Mouse (Mus musculus) kidney, embryonic 16.5 days (tissue): ENCODE data around the gene Gm20388. TPM values are rescaled to one million over a fixed set of nuclear protein-coding genes. Genes with fewer than 3 reads are reported as not detected.

Experiments
- ATAC-seq: fragments of 200-750 bp; cut with Nextera tagmentation; 2 replicates; pipeline ENCODE4 v1.8.0; 2017; ENCODE audit warnings: moderate TSS enrichment; ENCODE audit not compliant: low FRiP score, low TSS enrichment
- H3K27ac ChIP-seq: fragments of 300-500 bp; sonication (generic); 2 replicates; pipeline ENCODE4 v1.5.1; 2014; ENCODE audit warnings: low read length
- H3K27me3 ChIP-seq: fragments of 300-500 bp; sonication (generic); 2 replicates; pipeline ENCODE4 v1.6.1; 2014; ENCODE audit warnings: low read length, control low read depth, mixed read lengths; ENCODE audit not compliant: insufficient read depth
- H3K36me3 ChIP-seq: fragments of 300-500 bp; sonication (generic); 2 replicates; pipeline ENCODE4 v1.6.1; 2014; ENCODE audit warnings: low read length, control low read depth, mixed read lengths; ENCODE audit not compliant: insufficient read depth
- H3K4me1 ChIP-seq: fragments of 300-500 bp; sonication (generic); 2 replicates; pipeline ENCODE4 v1.6.1; 2014; ENCODE audit warnings: low read length, control low read depth, mixed read lengths; ENCODE audit not compliant: insufficient read depth
- H3K4me2 ChIP-seq: fragments of 300-500 bp; sonication (generic); replicated peaks from 2 replicates; pipeline ENCODE4 v1.6.1; 2014; ENCODE audit warnings: low read depth, low read length
- H3K4me3 ChIP-seq: fragments of 300-500 bp; sonication (generic); 2 replicates; pipeline ENCODE4 v1.5.1; 2014; ENCODE audit warnings: mild to moderate bottlenecking, low read length
- H3K9ac ChIP-seq: fragments of 300-500 bp; sonication (generic); replicated peaks from 2 replicates; pipeline ENCODE4 v1.6.1; 2014; ENCODE audit warnings: low read length
- H3K9me3 ChIP-seq: fragments of 300-500 bp; sonication (generic); 2 replicates; pipeline ENCODE4 v1.6.1; 2016; ENCODE audit warnings: low read length, control low read depth
- WGBS: fragments of 180-500 bp; shearing (Covaris S2); extraction: QIAGEN DNeasy Blood & Tissue Kit; methylation state at CpG from one replicate; pipeline ENCODE4 v1.1.7; 2014; 5-methylcytosine and 5-hydroxymethylcytosine counted together
- polyA plus RNA-seq: library from polyadenylated mRNA; unstranded; fragments of >200 nt; fragmentation: Nextera tagmentation; extraction: Ambion mirVana; gene quantifications from 2 replicates; pipeline ENCODE4 v1.2.1, GENCODE M21; 2015

The Gm20388 gene
- polyA plus RNA-seq, 1 experiment from 2014 or later: 7.7 TPM

DNA sequence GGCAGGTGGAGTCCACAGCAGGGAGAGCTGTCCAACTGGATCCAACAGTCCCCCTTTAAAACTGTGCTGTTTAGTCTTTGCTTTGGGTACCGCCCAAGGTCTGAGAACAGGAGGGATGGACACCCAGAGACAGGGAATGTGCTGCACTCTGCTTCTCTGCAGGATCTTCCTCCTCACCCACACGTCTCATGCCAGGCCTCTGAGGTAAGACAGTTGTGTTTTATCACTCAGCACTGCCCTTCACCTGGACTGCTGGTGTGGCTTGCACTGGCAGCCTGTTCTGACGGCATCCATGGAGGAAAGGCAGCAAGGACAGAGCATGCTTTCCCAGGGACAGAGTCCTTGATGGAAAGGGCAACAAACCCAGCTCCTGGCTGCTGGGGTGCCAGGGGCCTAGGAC is 2991.9 kb downstream of the Gm20388 start:
- 76% methylated on average over 3 of the region's 3 CpGs for WGBS
- Histone ChIP-seq H3K4me1 (0 out of 2 replicates have a peak, but pooled peaks cover 4% of the 10 kb centered on the region), H3K36me3 (peaks cover 19% of the 10 kb centered on the region), H3K27ac (no peak overlapping the region), H3K9me3 (no peaks in the 10 kb centered on the region), H3K4me2 (no peak overlapping the region), H3K9ac (no peak overlapping the region), H3K27me3 (no peaks in the 10 kb centered on the region), H3K4me3 (no peak overlapping the region)
- ATAC-seq: no peak

DNA sequence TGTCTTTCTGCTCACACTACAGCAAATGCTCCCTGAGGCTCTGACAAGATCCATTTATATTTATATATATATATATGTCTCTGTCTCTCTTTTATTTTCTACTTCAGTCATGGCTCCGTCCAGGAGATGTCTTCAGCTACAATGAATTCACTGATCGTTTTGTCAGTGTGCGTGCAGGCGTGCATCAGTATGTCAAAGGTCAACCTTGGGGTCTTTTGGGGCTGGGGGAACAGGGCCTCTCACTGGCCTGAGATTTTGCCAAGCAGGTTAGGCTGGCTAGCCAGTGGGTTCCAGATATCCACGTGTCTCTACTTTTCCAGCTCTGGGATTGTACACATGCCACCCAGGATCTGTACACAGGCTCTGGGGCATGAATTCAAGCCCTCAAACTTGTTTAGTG is 2992.4 kb downstream of the Gm20388 start:
- Histone ChIP-seq H3K9ac (no peak overlapping the region), H3K4me3 (no peak overlapping the region), H3K36me3 (peaks cover 16% of the 10 kb centered on the region), H3K27me3 (no peaks in the 10 kb centered on the region), H3K4me1 (0 out of 2 replicates have a peak, but pooled peaks cover 4% of the 10 kb centered on the region), H3K4me2 (no peak overlapping the region), H3K27ac (no peak overlapping the region), H3K9me3 (no peaks in the 10 kb centered on the region)
- WGBS: 68% methylated on average over 5 of the region's 5 CpGs
- ATAC-seq: no peak

DNA sequence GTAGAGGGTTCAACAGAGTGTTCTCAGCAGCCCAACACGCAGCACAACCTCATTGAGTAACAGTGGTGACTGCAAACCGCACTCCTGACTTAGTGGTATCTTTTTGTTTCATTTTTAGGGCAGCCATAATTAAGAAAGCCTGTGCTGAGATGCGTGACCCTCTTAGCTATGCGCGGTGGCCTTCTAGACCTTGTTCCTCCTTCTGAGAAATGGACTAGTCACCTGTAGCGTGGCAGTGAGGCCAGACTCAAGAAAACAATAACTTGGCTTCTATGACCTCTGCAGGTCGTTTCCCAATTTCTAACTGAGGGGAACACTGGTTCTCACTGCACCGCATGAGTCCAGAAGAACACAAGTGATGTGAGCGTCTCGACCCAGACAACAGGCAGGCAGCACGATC is 2993.9 kb downstream of the Gm20388 start:
- H3K9me3 ChIP-seq: no peaks in the 10 kb centered on the region
- H3K27ac ChIP-seq: no peak overlapping the region
- H3K27me3 ChIP-seq: no peaks in the 10 kb centered on the region
- peaks cover 9% of the 10 kb centered on the region for H3K36me3 ChIP-seq
- H3K4me3 ChIP-seq: no peak overlapping the region
- no peak overlapping the region for H3K4me2 ChIP-seq
- no peak overlapping the region for H3K9ac ChIP-seq
- 93% methylated on average over 11 of the region's 11 CpGs for WGBS
- H3K4me1 ChIP-seq: 0 out of 2 replicates have a peak, but pooled peaks cover 4% of the 10 kb centered on the region
- no peak for ATAC-seq

DNA sequence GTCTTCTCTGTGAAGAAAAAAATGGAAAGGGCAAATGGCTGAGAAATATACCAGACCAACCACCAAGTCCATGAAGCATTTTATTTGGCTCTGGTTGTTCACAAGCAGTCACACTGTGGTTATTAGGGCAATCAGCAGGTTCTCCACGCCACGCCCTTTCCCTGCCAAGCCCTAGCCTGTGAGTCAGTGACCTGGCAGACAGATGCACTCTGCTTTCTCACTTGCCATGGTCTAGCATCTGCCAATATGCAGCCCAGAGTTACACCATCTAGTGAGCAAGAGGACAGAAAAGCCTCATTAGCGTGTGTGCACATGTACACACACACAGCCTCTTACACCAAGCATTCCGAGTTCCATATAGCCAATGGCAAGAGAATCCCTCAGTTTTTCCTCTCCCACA is 2994.7 kb downstream of the Gm20388 start:
- 82% methylated on average over 4 of the region's 4 CpGs for WGBS
- no peak overlapping the region for H3K4me2 ChIP-seq
- no peaks in the 10 kb centered on the region for H3K9me3 ChIP-seq
- H3K27ac ChIP-seq: no peak overlapping the region
- H3K4me3 ChIP-seq: no peak overlapping the region
- no peaks in the 10 kb centered on the region for H3K27me3 ChIP-seq
- H3K9ac ChIP-seq: no peak overlapping the region
- peaks cover 8% of the 10 kb centered on the region for H3K36me3 ChIP-seq
- no peak for ATAC-seq
- 0 out of 2 replicates have a peak, but pooled peaks cover 4% of the 10 kb centered on the region for H3K4me1 ChIP-seq

DNA sequence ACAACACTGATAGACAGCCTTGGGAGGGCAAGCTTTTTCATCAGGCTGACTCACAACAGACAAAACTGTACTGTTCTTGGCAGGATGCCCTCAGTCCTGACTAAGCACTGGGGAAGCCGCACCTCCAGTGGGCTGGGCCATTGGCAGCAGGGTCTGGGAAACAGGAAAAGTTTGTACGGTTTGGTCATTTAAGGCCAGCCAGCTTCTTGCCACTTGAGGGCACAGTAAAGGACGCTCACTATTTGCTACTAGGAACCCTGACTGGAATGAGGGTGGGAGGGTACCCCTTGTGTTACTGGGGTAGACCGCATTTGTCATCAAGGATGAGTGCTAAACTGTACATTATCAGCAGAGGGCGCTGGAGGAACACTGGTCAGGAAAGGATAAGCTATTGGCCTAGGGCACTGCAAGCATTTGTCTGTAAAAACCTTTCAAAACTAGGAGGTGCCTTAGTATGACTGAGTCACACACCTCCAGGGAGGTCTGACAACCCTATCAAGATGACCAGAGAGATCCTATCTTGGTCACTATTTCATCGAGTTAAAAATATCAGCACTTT is 2995.9 kb downstream of the Gm20388 start:
- H3K36me3 ChIP-seq: peaks cover 8% of the 10 kb centered on the region
- H3K9ac ChIP-seq: no peak overlapping the region
- no peak overlapping the region for H3K27ac ChIP-seq
- no peaks in the 10 kb centered on the region for H3K27me3 ChIP-seq
- no peaks in the 10 kb centered on the region for H3K9me3 ChIP-seq
- no peak overlapping the region for H3K4me2 ChIP-seq
- WGBS: 31% methylated on average over 6 of the region's 6 CpGs
- H3K4me3 ChIP-seq: no peak overlapping the region
- H3K4me1 ChIP-seq: 0 out of 2 replicates have a peak, but pooled peaks cover 4% of the 10 kb centered on the region
- peak; percentile 77 for ATAC-seq

DNA sequence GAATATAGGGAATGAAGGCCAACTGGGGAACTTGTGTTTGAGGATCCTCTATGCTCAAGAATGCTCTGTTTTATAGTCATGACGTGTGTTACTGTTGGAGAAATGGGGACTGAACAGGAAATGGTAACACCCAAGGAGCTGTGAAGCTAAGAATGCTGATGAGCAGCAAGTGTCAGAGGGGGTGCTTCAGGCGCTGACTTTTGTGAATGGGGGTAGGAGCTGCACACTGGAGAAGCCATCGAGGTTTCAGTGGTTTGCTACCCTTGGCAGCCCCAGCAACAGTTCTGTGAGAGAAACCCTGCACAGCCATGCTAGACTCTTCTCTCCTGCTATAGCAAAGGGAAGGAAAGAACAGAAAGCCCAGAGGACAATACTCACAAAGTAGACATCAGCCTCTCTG is 3001.5 kb downstream of the Gm20388 start:
- H3K36me3 ChIP-seq: peaks cover 21% of the 10 kb centered on the region
- ATAC-seq: no peak
- no peak overlapping the region for H3K4me3 ChIP-seq
- 0 out of 2 replicates have a peak, but pooled peaks cover 5% of the 10 kb centered on the region for H3K4me1 ChIP-seq
- no peaks in the 10 kb centered on the region for H3K27me3 ChIP-seq
- no peak overlapping the region for H3K27ac ChIP-seq
- WGBS: 78% methylated on average over 3 of the region's 3 CpGs
- H3K4me2 ChIP-seq: no peak overlapping the region
- no peaks in the 10 kb centered on the region for H3K9me3 ChIP-seq
- no peak overlapping the region for H3K9ac ChIP-seq

DNA sequence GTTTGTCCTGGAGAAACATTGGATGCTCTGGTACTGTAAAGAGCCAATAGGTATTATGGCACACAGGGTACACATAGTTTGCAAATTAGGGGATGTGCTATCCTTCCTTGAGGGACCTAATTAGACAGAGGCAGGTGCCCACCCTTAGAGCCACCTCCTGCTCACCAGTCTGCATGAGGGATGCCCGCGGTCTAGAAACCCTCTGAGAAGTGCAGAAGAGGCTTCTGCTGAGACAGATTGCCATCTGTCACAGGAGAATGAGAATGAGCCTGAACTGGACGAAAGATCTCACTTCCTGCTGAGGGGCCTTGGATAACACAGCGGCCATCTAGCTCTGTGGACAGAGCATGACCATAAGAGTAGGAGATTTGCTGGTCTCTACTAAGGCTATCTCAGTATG is 3002.2 kb downstream of the Gm20388 start:
- H3K27me3 ChIP-seq: no peaks in the 10 kb centered on the region
- no peak overlapping the region for H3K9ac ChIP-seq
- no peaks in the 10 kb centered on the region for H3K9me3 ChIP-seq
- 91% methylated on average over 4 of the region's 4 CpGs for WGBS
- H3K4me2 ChIP-seq: no peak overlapping the region
- H3K4me3 ChIP-seq: no peak overlapping the region
- H3K36me3 ChIP-seq: peaks cover 19% of the 10 kb centered on the region
- H3K27ac ChIP-seq: no peak overlapping the region
- H3K4me1 ChIP-seq: peaks cover 12% of the 10 kb centered on the region
- no peak for ATAC-seq

DNA sequence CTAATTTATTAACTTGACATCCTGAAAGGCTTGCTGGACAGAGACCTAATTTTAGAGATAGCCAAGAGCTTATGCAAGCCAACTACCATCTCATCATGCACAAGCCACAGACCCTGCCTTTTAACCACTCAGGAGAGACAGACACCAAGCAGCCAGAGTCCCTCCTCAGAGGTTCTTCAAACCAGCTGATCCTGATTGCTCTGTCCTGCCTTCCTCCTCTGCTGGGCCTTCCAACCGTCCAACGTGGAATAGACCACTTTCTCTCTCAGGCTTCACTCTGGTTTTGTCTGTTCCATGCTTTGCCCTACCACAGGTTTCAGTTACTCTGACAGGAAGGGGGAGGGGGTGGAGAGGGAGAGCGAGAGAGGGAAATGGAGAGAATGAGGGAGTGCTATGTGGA is 3006.1 kb downstream of the Gm20388 start:
- peaks cover 29% of the 10 kb centered on the region for H3K4me1 ChIP-seq
- no peak for ATAC-seq
- H3K9ac ChIP-seq: no peak overlapping the region
- no peaks in the 10 kb centered on the region for H3K27me3 ChIP-seq
- H3K4me3 ChIP-seq: no peak overlapping the region
- WGBS: 42% methylated on average over 3 of the region's 3 CpGs
- no peaks in the 10 kb centered on the region for H3K9me3 ChIP-seq
- H3K27ac ChIP-seq: no peak overlapping the region
- no peak overlapping the region for H3K4me2 ChIP-seq
- peaks cover 14% of the 10 kb centered on the region for H3K36me3 ChIP-seq

DNA sequence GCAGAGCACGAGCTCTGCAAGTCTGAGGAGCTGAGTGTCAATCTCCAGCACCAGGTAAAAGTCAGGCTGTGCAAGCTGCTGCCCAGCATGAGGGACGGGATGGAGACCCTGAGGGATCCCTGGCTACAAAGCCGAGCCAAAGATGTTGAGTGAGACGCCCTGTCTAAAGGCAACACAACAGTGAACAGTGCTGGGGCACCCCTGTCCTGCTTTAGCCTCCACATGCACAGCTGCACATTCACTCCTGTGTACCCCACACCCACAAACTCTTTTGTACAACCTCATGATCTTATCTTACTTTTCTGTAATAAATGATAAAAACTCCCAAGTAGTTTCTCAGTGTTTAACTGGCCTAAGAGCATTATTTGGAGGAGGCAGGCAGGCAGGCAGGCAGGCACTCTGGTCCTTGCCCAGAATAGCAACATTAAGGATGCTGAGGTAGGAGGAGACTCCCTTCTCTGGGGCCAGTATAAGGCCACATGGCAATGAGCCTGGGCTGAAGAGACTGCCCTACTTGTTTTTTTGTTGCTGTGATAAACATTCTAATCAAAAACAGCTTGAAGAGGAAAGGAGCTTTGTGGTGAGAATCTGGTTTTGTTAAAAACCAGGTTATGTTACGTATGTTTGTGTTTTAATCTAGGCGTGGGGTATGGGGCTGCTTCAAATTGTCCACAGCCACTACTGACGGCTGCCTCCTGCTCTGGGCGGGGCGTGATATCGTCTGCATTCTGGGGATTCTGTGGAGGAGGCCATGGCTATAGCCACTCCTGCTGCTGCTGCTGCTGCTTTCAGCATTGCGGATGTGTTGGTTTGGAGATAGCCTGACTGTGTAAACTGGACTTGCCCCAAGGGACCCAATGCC is 3007.1 kb downstream of the Gm20388 start:
- peaks cover 14% of the 10 kb centered on the region for H3K36me3 ChIP-seq
- H3K9me3 ChIP-seq: no peaks in the 10 kb centered on the region
- no peak overlapping the region for H3K9ac ChIP-seq
- no peak overlapping the region for H3K4me3 ChIP-seq
- H3K27ac ChIP-seq: no peak overlapping the region; the same call in 1 of the 2 replicates
- no peaks in the 10 kb centered on the region for H3K27me3 ChIP-seq
- no peak overlapping the region for H3K4me2 ChIP-seq
- H3K4me1 ChIP-seq: peaks cover 29% of the 10 kb centered on the region
- peak; percentile 57; the same call in 1 of the 2 replicates for ATAC-seq
- WGBS: 43% methylated on average over 11 of the region's 11 CpGs
